Mouse (Mus musculus) midbrain, embryonic 15.5 days (tissue): ENCODE measurements at regions not wholly inside any gene's neighbourhood (a gene's known extent, or its start where the extent isn't known, plus 50 kb on each side); places are given as distances from the start of the nearest gene placed in this dataset.
"Not testable (repeated sequence)": the region's sequence is repeated elsewhere in the genome, so short reads cannot be mapped to it uniquely, and the experiment has no call there.

Experiments used
- ATAC-seq: fragments of 200-750 bp; cut with Nextera tagmentation; replicated peaks from 2 replicates; pipeline ENCODE4 v1.8.0; 2017; ENCODE audit warnings: moderate TSS enrichment
- H3K27ac ChIP-seq: fragments of 300-500 bp; sonication (generic); 2 replicates; pipeline ENCODE4 v1.5.1; 2015; ENCODE audit warnings: mild to moderate bottlenecking, inconsistent platforms
- H3K27me3 ChIP-seq: fragments of 300-500 bp; sonication (generic); replicated peaks from 2 replicates; pipeline ENCODE4 v1.6.1; 2015; ENCODE audit warnings: inconsistent platforms
- H3K36me3 ChIP-seq: fragments of 300-500 bp; sonication (generic); replicated peaks from 2 replicates; pipeline ENCODE4 v1.6.1; 2015; ENCODE audit warnings: inconsistent platforms
- H3K4me1 ChIP-seq: fragments of 300-500 bp; sonication (generic); 2 replicates; pipeline ENCODE4 v1.6.1; 2015; ENCODE audit warnings: inconsistent platforms
- H3K4me2 ChIP-seq: fragments of 300-500 bp; sonication (generic); 2 replicates; pipeline ENCODE4 v1.6.1; 2015; ENCODE audit warnings: inconsistent platforms, mild to moderate bottlenecking, moderate library complexity
- H3K4me3 ChIP-seq: fragments of 300-500 bp; sonication (generic); 2 replicates; pipeline ENCODE4 v1.5.1; 2015; ENCODE audit warnings: mild to moderate bottlenecking, inconsistent platforms
- H3K9ac ChIP-seq: fragments of 300-500 bp; sonication (generic); 2 replicates; pipeline ENCODE4 v1.6.1; 2015; ENCODE audit warnings: mild to moderate bottlenecking, inconsistent platforms
- H3K9me3 ChIP-seq: fragments of 300-500 bp; sonication (generic); 2 replicates; pipeline ENCODE4 v1.6.1; 2016; ENCODE audit warnings: inconsistent platforms
- WGBS: fragments of 180-500 bp; shearing (Covaris S2); methylation state at CpG from one replicate; pipeline ENCODE4 v1.1.7; 2015; ENCODE audit warnings: mixed read lengths; 5-methylcytosine and 5-hydroxymethylcytosine counted together

DNA sequence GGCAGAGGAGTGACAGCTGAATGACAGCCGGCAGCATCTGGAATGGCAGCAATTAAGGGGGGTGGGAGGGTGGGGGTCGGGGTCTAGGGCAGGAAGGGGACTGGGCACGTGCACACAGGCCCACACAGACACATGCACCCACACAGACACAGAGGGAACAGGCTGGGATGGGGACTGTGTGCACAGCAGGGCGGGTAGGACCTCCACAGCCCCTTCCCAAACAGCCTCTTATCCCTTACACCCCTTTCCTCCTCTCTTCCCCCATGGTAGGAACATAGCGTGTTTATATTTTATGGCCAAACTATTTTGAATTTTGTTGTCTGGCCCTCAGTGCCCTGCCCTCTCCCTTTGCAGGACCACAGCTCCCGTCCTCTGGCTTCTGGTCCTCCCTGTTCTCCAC, 50.0 kb upstream of the Dip2c start:
- not testable (repeated sequence) for H3K9ac ChIP-seq, H3K27ac ChIP-seq, H3K4me2 ChIP-seq, H3K27me3 ChIP-seq, H3K4me3 ChIP-seq, H3K36me3 ChIP-seq, H3K4me1 ChIP-seq, H3K9me3 ChIP-seq
- 82% methylated on average over 5 of the region's 6 CpGs for WGBS
- 0 out of 2 replicates have a peak, but pooled peaks have one; percentile 51 for ATAC-seq
